Mouse (Mus musculus): ENCODE results near the gene Lrrfip2. TPM values are rescaled to one million over a fixed set of nuclear protein-coding genes. Genes with fewer than 3 reads are reported as not detected.

Lrrfip2 gene
- polyA plus RNA-seq, 1 experiment from 2014 or later: 52.8 TPM

- WGBS: 88% methylated on average over 4 of the region's 4 CpGs
Measured at GRCm38 (mm10) chr9:111210412-111210811, 93.0 kb downstream of the Lrrfip2 start.

GRCm38 (mm10) chr9:111211122-111212041, 94.0 kb downstream of the Lrrfip2 start:
- Histone ChIP-seq H3K36me3 (replicated peaks) (peaks cover 6% of the 10 kb centered on the region), H3K9ac (no peak overlapping the region), H3K4me1 (no peaks in the 10 kb centered on the region), H3K27ac (no peak overlapping the region), H3K27me3 (no peaks in the 10 kb centered on the region), H3K4me2 (no peak overlapping the region), H3K9me3 (no peaks in the 10 kb centered on the region), H3K4me3 (replicated peaks) (no peak overlapping the region)
- ATAC-seq (ENCODE audit: low FRiP score): no peak
- WGBS: 83% methylated on average over 10 of the region's 10 CpGs

More at GRCm38 (mm10) chr9:111210412-111210811, 93.0 kb downstream of the Lrrfip2 start:
- no peak overlapping the region for H3K27ac ChIP-seq
- no peaks in the 10 kb centered on the region for H3K4me1 ChIP-seq
- no peak overlapping the region for H3K4me2 ChIP-seq
- H3K4me3 ChIP-seq (replicated peaks): no peak overlapping the region
- H3K27me3 ChIP-seq: no peaks in the 10 kb centered on the region
- H3K36me3 ChIP-seq (replicated peaks): peaks cover 5% of the 10 kb centered on the region
- H3K9ac ChIP-seq: no peak overlapping the region
- ATAC-seq (ENCODE audit: low FRiP score): no peak
- H3K9me3 ChIP-seq: no peaks in the 10 kb centered on the region

GRCm38 (mm10) chr9:111213501-111213900, 96.1 kb downstream of the Lrrfip2 start:
- H3K27me3 ChIP-seq: no peaks in the 10 kb centered on the region
- no peaks in the 10 kb centered on the region for H3K4me1 ChIP-seq
- H3K4me3 ChIP-seq (replicated peaks): no peak overlapping the region
- no peak overlapping the region for H3K27ac ChIP-seq
- H3K36me3 ChIP-seq (replicated peaks): peaks cover 10% of the 10 kb centered on the region
- H3K9me3 ChIP-seq: no peaks in the 10 kb centered on the region
- no peak overlapping the region for H3K9ac ChIP-seq
- WGBS: 85% methylated on average over 6 of the region's 6 CpGs
- ATAC-seq (ENCODE audit: low FRiP score): no peak
- H3K4me2 ChIP-seq: no peak overlapping the region

GRCm38 (mm10) chr9:111216424-111216823, 99.0 kb downstream of the Lrrfip2 start:
- H3K4me3 ChIP-seq (replicated peaks): no peak overlapping the region
- H3K9ac ChIP-seq: no peak overlapping the region
- H3K27ac ChIP-seq: no peak overlapping the region
- peaks cover 10% of the 10 kb centered on the region for H3K36me3 ChIP-seq (replicated peaks)
- H3K27me3 ChIP-seq: no peaks in the 10 kb centered on the region
- no peak overlapping the region for H3K4me2 ChIP-seq
- ATAC-seq (ENCODE audit: low FRiP score): no peak
- H3K9me3 ChIP-seq: no peaks in the 10 kb centered on the region
- no peaks in the 10 kb centered on the region for H3K4me1 ChIP-seq

GRCm38 (mm10) chr9:111220551-111221080, 103.2 kb downstream of the Lrrfip2 start:
- Histone ChIP-seq H3K4me2 (no peak overlapping the region), H3K27ac (no peak overlapping the region), H3K9me3 (no peaks in the 10 kb centered on the region), H3K9ac (no peak overlapping the region), H3K4me3 (replicated peaks) (no peak overlapping the region), H3K4me1 (no peaks in the 10 kb centered on the region), H3K27me3 (no peaks in the 10 kb centered on the region), H3K36me3 (replicated peaks) (peaks cover 36% of the 10 kb centered on the region)
- 92% methylated on average over 5 of the region's 5 CpGs for WGBS
- no peak for ATAC-seq (ENCODE audit: low FRiP score)

GRCm38 (mm10) chr9:111221580-111221979, 104.2 kb downstream of the Lrrfip2 start:
- no peak for ATAC-seq (ENCODE audit: low FRiP score)
- Histone ChIP-seq H3K9me3 (no peaks in the 10 kb centered on the region), H3K36me3 (replicated peaks) (peaks cover 45% of the 10 kb centered on the region), H3K27me3 (no peaks in the 10 kb centered on the region), H3K4me2 (no peak overlapping the region), H3K4me3 (replicated peaks) (no peak overlapping the region), H3K4me1 (no peaks in the 10 kb centered on the region), H3K27ac (no peak overlapping the region), H3K9ac (no peak overlapping the region)
- WGBS: 77% methylated on average over 1 of the region's 1 CpGs

GRCm38 (mm10) chr9:111223406-111223805, 106.0 kb downstream of the Lrrfip2 start:
- no peaks in the 10 kb centered on the region for H3K9me3 ChIP-seq
- no peaks in the 10 kb centered on the region for H3K4me1 ChIP-seq
- H3K27me3 ChIP-seq: no peaks in the 10 kb centered on the region
- H3K36me3 ChIP-seq (replicated peaks): peaks cover 60% of the 10 kb centered on the region
- no peak overlapping the region for H3K27ac ChIP-seq
- no peak for ATAC-seq (ENCODE audit: low FRiP score)
- no peak overlapping the region for H3K4me2 ChIP-seq
- WGBS: 86% methylated on average over 5 of the region's 5 CpGs
- no peak overlapping the region for H3K9ac ChIP-seq
- no peak overlapping the region for H3K4me3 ChIP-seq (replicated peaks)

GRCm38 (mm10) chr9:111228446-111228845, 111.1 kb downstream of the Lrrfip2 start:
- H3K27me3 ChIP-seq: no peaks in the 10 kb centered on the region
- ATAC-seq (ENCODE audit: low FRiP score): no peak
- H3K9me3 ChIP-seq: no peaks in the 10 kb centered on the region
- 94% methylated on average over 5 of the region's 5 CpGs for WGBS
- H3K4me1 ChIP-seq: no peaks in the 10 kb centered on the region
- no peak overlapping the region for H3K4me3 ChIP-seq (replicated peaks)
- peaks cover 80% of the 10 kb centered on the region for H3K36me3 ChIP-seq (replicated peaks)
- no peak overlapping the region for H3K27ac ChIP-seq
- H3K9ac ChIP-seq: no peak overlapping the region
- H3K4me2 ChIP-seq: no peak overlapping the region

- no peak overlapping the region for H3K27ac ChIP-seq
- H3K27me3 ChIP-seq: no peaks in the 10 kb centered on the region
- ATAC-seq (ENCODE audit: low FRiP score): no peak
- H3K9ac ChIP-seq: no peak overlapping the region
- H3K4me1 ChIP-seq: no peaks in the 10 kb centered on the region
- H3K9me3 ChIP-seq: no peaks in the 10 kb centered on the region
- peaks cover 78% of the 10 kb centered on the region for H3K36me3 ChIP-seq (replicated peaks)
- no peak overlapping the region for H3K4me3 ChIP-seq (replicated peaks)
- no peak overlapping the region for H3K4me2 ChIP-seq
- WGBS: 87% methylated on average over 9 of the region's 9 CpGs
Measured at GRCm38 (mm10) chr9:111234701-111235100, 117.3 kb downstream of the Lrrfip2 start.

GRCm38 (mm10) chr9:111237726-111238125, 120.3 kb downstream of the Lrrfip2 start:
- H3K4me3 ChIP-seq (replicated peaks): no peak overlapping the region
- H3K27ac ChIP-seq: no peak overlapping the region
- no peak for ATAC-seq (ENCODE audit: low FRiP score)
- peaks cover 83% of the 10 kb centered on the region for H3K36me3 ChIP-seq (replicated peaks)
- no peaks in the 10 kb centered on the region for H3K9me3 ChIP-seq
- no peaks in the 10 kb centered on the region for H3K4me1 ChIP-seq
- H3K4me2 ChIP-seq: no peak overlapping the region
- no peaks in the 10 kb centered on the region for H3K27me3 ChIP-seq
- H3K9ac ChIP-seq: no peak overlapping the region

GRCm38 (mm10) chr9:111239821-111240220, 122.4 kb downstream of the Lrrfip2 start:
- no peak overlapping the region for H3K4me3 ChIP-seq (replicated peaks)
- no peak for ATAC-seq (ENCODE audit: low FRiP score)
- no peak overlapping the region for H3K9ac ChIP-seq
- no peaks in the 10 kb centered on the region for H3K9me3 ChIP-seq
- H3K27ac ChIP-seq: no peak overlapping the region
- H3K27me3 ChIP-seq: no peaks in the 10 kb centered on the region
- peaks cover 68% of the 10 kb centered on the region for H3K36me3 ChIP-seq (replicated peaks)
- WGBS: 77% methylated on average over 4 of the region's 4 CpGs
- no peak overlapping the region for H3K4me2 ChIP-seq
- no peaks in the 10 kb centered on the region for H3K4me1 ChIP-seq

GRCm38 (mm10) chr9:111243384-111243783, 126.0 kb downstream of the Lrrfip2 start:
- no peaks in the 10 kb centered on the region for H3K4me1 ChIP-seq
- H3K9me3 ChIP-seq: no peaks in the 10 kb centered on the region
- no peak overlapping the region for H3K4me2 ChIP-seq
- no peak for ATAC-seq (ENCODE audit: low FRiP score)
- 91% methylated on average over 6 of the region's 6 CpGs for WGBS
- no peaks in the 10 kb centered on the region for H3K27me3 ChIP-seq
- no peak overlapping the region for H3K9ac ChIP-seq
- no peak overlapping the region for H3K27ac ChIP-seq
- no peak overlapping the region for H3K4me3 ChIP-seq (replicated peaks)
- H3K36me3 ChIP-seq (replicated peaks): peaks cover 59% of the 10 kb centered on the region

- 86% methylated on average over 6 of the region's 6 CpGs for WGBS
- no peak for ATAC-seq (ENCODE audit: low FRiP score)
Measured at GRCm38 (mm10) chr9:111245546-111245945, 128.2 kb downstream of the Lrrfip2 start.

More at GRCm38 (mm10) chr9:111245546-111245945, 128.2 kb downstream of the Lrrfip2 start:
- no peak overlapping the region for H3K9ac ChIP-seq
- H3K9me3 ChIP-seq: no peaks in the 10 kb centered on the region
- no peaks in the 10 kb centered on the region for H3K4me1 ChIP-seq
- peaks cover 61% of the 10 kb centered on the region for H3K36me3 ChIP-seq (replicated peaks)
- H3K27me3 ChIP-seq: no peaks in the 10 kb centered on the region
- H3K4me3 ChIP-seq (replicated peaks): no peak overlapping the region
- H3K4me2 ChIP-seq: no peak overlapping the region
- H3K27ac ChIP-seq: no peak overlapping the region
